Mouse (Mus musculus) ES-Bruce4 (cell line): ENCODE measurements around the gene Secisbp2l. TPM values are rescaled to one million over a fixed set of nuclear protein-coding genes. Genes with fewer than 3 reads are reported as not detected.

Source experiments
- H3K27ac ChIP-seq: 2 replicates; pipeline ENCODE4 v1.5.1; 2012; ENCODE audit warnings: low read length, inconsistent platforms; ENCODE audit not compliant: insufficient read depth
- H3K27me3 ChIP-seq: 2 replicates; pipeline ENCODE4 v1.6.1; 2012; ENCODE audit warnings: mild to moderate bottlenecking, low read length, inconsistent platforms; ENCODE audit not compliant: control insufficient read depth, poor library complexity, insufficient read depth, severe bottlenecking
- H3K36me3 ChIP-seq: 2 replicates; pipeline ENCODE4 v1.6.1; 2012; ENCODE audit warnings: inconsistent platforms, mild to moderate bottlenecking, low read length, moderate library complexity; ENCODE audit not compliant: control insufficient read depth, poor library complexity, insufficient read depth, severe bottlenecking
- H3K4me1 ChIP-seq: one replicate; pipeline ENCODE4 v1.8.1; 2011; ENCODE audit warnings: low read length; ENCODE audit not compliant: control insufficient read depth, insufficient read depth
- H3K4me3 ChIP-seq: 2 replicates; pipeline ENCODE4 v1.5.1; 2011; ENCODE audit warnings: low read depth, mild to moderate bottlenecking, low read length
- H3K9ac ChIP-seq: 2 replicates; pipeline ENCODE4 v1.6.1; 2012; ENCODE audit warnings: low read depth, mild to moderate bottlenecking, inconsistent platforms; ENCODE audit not compliant: poor library complexity, severe bottlenecking
- H3K9me3 ChIP-seq: replicated peaks from 2 replicates; pipeline ENCODE4 v1.6.1; 2012; ENCODE audit warnings: mild to moderate bottlenecking, low read length, inconsistent platforms; ENCODE audit not compliant: control insufficient read depth, poor library complexity, insufficient read depth, severe bottlenecking
- CTCF ChIP-seq: IDR thresholded peaks from one replicate; pipeline ENCODE4 v1.8.1; 2011; ENCODE audit warnings: low read depth, low read length
- EP300 ChIP-seq: IDR thresholded peaks from 2 replicates; pipeline ENCODE4 v1.6.1; 2011; ENCODE audit warnings: low read depth, low read length; ENCODE audit not compliant: insufficient read depth
- POLR2A ChIP-seq: IDR thresholded peaks from one replicate; pipeline ENCODE4 v1.8.1; 2011; ENCODE audit warnings: low read length; ENCODE audit not compliant: insufficient read depth
- polyA plus RNA-seq: library from polyadenylated mRNA; stranded (reverse); fragments of >200 nt; gene quantifications from 2 replicates; pipeline ENCODE4 v1.2.4, GENCODE M21; 2011; ENCODE audit warnings: low read depth; ENCODE audit not compliant: missing spikeins, insufficient read depth, insufficient read length

Gene Secisbp2l
- polyA plus RNA-seq, 1 experiment: 20.8 TPM

- Histone ChIP-seq H3K36me3 (no peaks in the 10 kb centered on the region), H3K9me3 (no peaks in the 10 kb centered on the region), H3K4me1 (no peaks in the 10 kb centered on the region), H3K27me3 (no peaks in the 10 kb centered on the region), H3K9ac (no peak overlapping the region), H3K4me3 (no peak overlapping the region), H3K27ac (no peak overlapping the region)
- TF ChIP-seq CTCF: no peak
These were observed 6.6 kb upstream of the Secisbp2l start for GRCm38 (mm10) chr2:125789265-125789664.

GRCm38 (mm10) chr2:125788785-125789184, 6.1 kb upstream of the Secisbp2l start:
- no peaks in the 10 kb centered on the region for H3K4me1 ChIP-seq
- no peak overlapping the region for H3K27ac ChIP-seq
- no peaks in the 10 kb centered on the region for H3K27me3 ChIP-seq
- H3K36me3 ChIP-seq: no peaks in the 10 kb centered on the region
- no peaks in the 10 kb centered on the region for H3K9me3 ChIP-seq
- no peak overlapping the region for H3K9ac ChIP-seq
- TF ChIP-seq EP300 (no peak), CTCF (no peak), POLR2A (no peak)
- H3K4me3 ChIP-seq: no peak overlapping the region

GRCm38 (mm10) chr2:125788351-125788750, 5.7 kb upstream of the Secisbp2l start:
- Histone ChIP-seq H3K36me3 (no peaks in the 10 kb centered on the region), H3K27me3 (no peaks in the 10 kb centered on the region), H3K9me3 (no peaks in the 10 kb centered on the region), H3K4me1 (no peaks in the 10 kb centered on the region), H3K9ac (no peak overlapping the region), H3K4me3 (no peak overlapping the region), H3K27ac (no peak overlapping the region)
- TF ChIP-seq POLR2A (no peak), EP300 (no peak), CTCF (no peak)

- no peaks in the 10 kb centered on the region for H3K9me3 ChIP-seq
These were observed 2.4 kb upstream of the Secisbp2l start for GRCm38 (mm10) chr2:125785021-125785420.

GRCm38 (mm10) chr2:125784392-125784791, 1.7 kb upstream of the Secisbp2l start:
- Histone ChIP-seq H3K27me3 (no peaks in the 10 kb centered on the region), H3K4me3 (no peak overlapping the region), H3K27ac (no peak overlapping the region), H3K9me3 (no peaks in the 10 kb centered on the region), H3K36me3 (no peaks in the 10 kb centered on the region; the same call in 1 of the 2 replicates), H3K4me1 (no peaks in the 10 kb centered on the region), H3K9ac (no peak overlapping the region)
- TF ChIP-seq CTCF (no peak), EP300 (no peak), POLR2A (no peak)

More at GRCm38 (mm10) chr2:125785021-125785420, 2.4 kb upstream of the Secisbp2l start:
- Histone ChIP-seq H3K27ac (no peak overlapping the region), H3K27me3 (no peaks in the 10 kb centered on the region), H3K4me1 (no peaks in the 10 kb centered on the region), H3K9ac (no peak overlapping the region), H3K4me3 (no peak overlapping the region), H3K36me3 (no peaks in the 10 kb centered on the region)
- TF ChIP-seq CTCF (no peak), POLR2A (no peak), EP300 (no peak)

- no peak overlapping the region for H3K27ac ChIP-seq
- no peaks in the 10 kb centered on the region for H3K4me1 ChIP-seq
- H3K36me3 ChIP-seq: no peaks in the 10 kb centered on the region; the same call in 1 of the 2 replicates
- H3K4me3 ChIP-seq: no peak overlapping the region
- H3K27me3 ChIP-seq: no peaks in the 10 kb centered on the region
- H3K9ac ChIP-seq: no peak overlapping the region
- TF ChIP-seq POLR2A: no peak
- TF ChIP-seq EP300: no peak
- TF ChIP-seq CTCF: no peak
- no peaks in the 10 kb centered on the region for H3K9me3 ChIP-seq
These were observed 1.2 kb upstream of the Secisbp2l start for GRCm38 (mm10) chr2:125783868-125784267.
